Mouse (Mus musculus): ENCODE data around the gene Ankrd11. TPM values are rescaled to one million over a fixed set of nuclear protein-coding genes. Genes with fewer than 3 reads are reported as not detected.

Ankrd11 gene
- polyA plus RNA-seq, 1 experiment, result 32.5 TPM

DNA sequence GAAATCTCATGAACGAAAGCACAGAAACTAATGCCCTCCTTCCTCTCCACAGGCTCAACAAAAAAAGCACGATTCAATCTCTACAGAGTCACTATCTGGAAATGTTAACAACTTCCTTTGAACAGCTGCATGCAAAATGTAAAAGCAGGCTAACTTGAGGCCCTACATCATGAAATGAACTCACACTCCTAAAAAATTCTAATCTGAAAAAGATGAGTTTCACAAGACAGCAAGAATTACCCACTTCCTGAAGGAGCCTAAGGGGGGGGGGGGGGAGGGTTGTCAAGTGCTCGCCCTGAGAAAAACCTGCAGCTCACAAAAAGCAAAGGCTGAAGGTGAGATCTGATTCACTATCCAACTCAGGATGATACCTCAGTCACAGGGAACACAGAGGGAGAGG is 27.0 kb downstream of the Ankrd11 start:
- Histone ChIP-seq H3K79me2 (ENCODE audit: control insufficient read depth, insufficient read depth) (peaks cover 79% of the 10 kb centered on the region), H3K27me3 (ENCODE audit: control insufficient read depth, insufficient read depth, insufficient read length) (no peaks in the 10 kb centered on the region), H3ac (ENCODE audit: control insufficient read depth, insufficient read length, low read depth) (no peak overlapping the region), H3K4me3 (ENCODE audit: insufficient read depth, poor library complexity, severe bottlenecking) (no peak overlapping the region), H3K36me3 (ENCODE audit: control insufficient read depth, insufficient read depth) (peaks cover 7% of the 10 kb centered on the region), H3K79me3 (ENCODE audit: low read depth) (peaks cover 71% of the 10 kb centered on the region)
- TF ChIP-seq MAX (IDR thresholded peaks at IDR 0.05), result no peak
- no peak for TF ChIP-seq USF1 (IDR thresholded peaks at IDR 0.05; ENCODE audit: low read depth)
- no peak for TF ChIP-seq MYOD1 (IDR thresholded peaks at IDR 0.05; ENCODE audit: control insufficient read depth, insufficient read length, low read depth)
- no peak for TF ChIP-seq CTCF (IDR thresholded peaks at IDR 0.05; ENCODE audit: control insufficient read depth, insufficient read depth, insufficient read length)
- TF ChIP-seq MYOG (IDR thresholded peaks at IDR 0.05; ENCODE audit: control insufficient read depth, extremely low read depth, insufficient read length), result no peak
- no peak for TF ChIP-seq CEBPB (IDR thresholded peaks at IDR 0.05; ENCODE audit: low read depth)
- no peak for TF ChIP-seq FOSL1 (IDR thresholded peaks at IDR 0.05; ENCODE audit: insufficient read depth, low read length, poor library complexity, severe bottlenecking)

DNA sequence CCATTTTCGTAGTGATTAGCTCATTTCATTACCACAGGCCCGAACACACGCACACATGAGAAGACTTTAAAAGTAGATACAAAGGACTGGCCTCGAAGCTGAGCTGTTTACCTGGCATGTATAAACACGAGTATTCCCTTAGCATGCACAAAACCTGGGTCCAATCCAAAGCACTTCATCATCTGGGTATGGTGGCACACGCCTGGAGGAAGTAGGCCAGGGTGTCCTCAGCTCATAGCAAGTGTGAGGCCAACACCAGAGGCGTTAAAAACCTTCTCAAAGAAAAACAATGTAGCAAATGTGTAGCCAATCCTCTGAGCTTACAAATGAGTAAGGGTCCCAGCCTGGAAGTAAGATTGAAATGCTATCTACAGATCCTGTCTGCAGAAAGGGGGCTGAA is 27.6 kb downstream of the Ankrd11 start:
- Histone ChIP-seq H3ac (ENCODE audit: control insufficient read depth, insufficient read length, low read depth) (no peak overlapping the region), H3K27me3 (ENCODE audit: control insufficient read depth, insufficient read depth, insufficient read length) (no peaks in the 10 kb centered on the region), H3K4me3 (ENCODE audit: insufficient read depth, poor library complexity, severe bottlenecking) (no peak overlapping the region), H3K79me3 (ENCODE audit: low read depth) (peaks cover 71% of the 10 kb centered on the region), H3K79me2 (ENCODE audit: control insufficient read depth, insufficient read depth) (peaks cover 79% of the 10 kb centered on the region), H3K36me3 (ENCODE audit: control insufficient read depth, insufficient read depth) (peaks cover 7% of the 10 kb centered on the region)
- TF ChIP-seq CEBPB (IDR thresholded peaks at IDR 0.05; ENCODE audit: low read depth) (no peak), MYOG (IDR thresholded peaks at IDR 0.05; ENCODE audit: control insufficient read depth, extremely low read depth, insufficient read length) (no peak), CTCF (IDR thresholded peaks at IDR 0.05; ENCODE audit: control insufficient read depth, insufficient read depth, insufficient read length) (no peak), USF1 (IDR thresholded peaks at IDR 0.05; ENCODE audit: low read depth) (no peak), MYOD1 (IDR thresholded peaks at IDR 0.05; ENCODE audit: control insufficient read depth, insufficient read length, low read depth) (no peak), FOSL1 (IDR thresholded peaks at IDR 0.05; ENCODE audit: insufficient read depth, low read length, poor library complexity, severe bottlenecking) (no peak), MAX (IDR thresholded peaks at IDR 0.05) (no peak)

DNA sequence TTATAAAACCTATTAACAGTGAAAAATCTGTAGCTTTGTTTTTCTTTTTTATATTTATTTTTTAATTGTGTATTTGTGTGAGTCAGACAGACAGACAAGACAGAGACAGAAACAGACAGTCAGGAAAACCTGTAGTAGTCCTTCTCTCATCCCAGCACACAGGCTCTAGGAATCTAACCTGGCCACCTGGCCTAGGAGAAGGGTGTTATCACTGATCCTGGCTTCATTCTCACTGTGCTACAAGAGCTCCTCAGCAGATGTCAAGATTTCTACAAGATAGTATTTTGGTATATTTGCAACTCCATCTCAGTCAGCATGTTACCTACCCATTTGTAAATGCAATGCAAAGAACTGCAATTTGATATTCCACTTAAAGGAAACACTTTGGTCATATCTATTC is 30.8 kb downstream of the Ankrd11 start:
- H3K36me3 ChIP-seq (ENCODE audit: control insufficient read depth, insufficient read depth), result peaks cover 7% of the 10 kb centered on the region
- TF ChIP-seq CTCF (IDR thresholded peaks at IDR 0.05; ENCODE audit: control insufficient read depth, insufficient read depth, insufficient read length) (no peak), FOSL1 (IDR thresholded peaks at IDR 0.05; ENCODE audit: insufficient read depth, low read length, poor library complexity, severe bottlenecking) (no peak), MYOG (IDR thresholded peaks at IDR 0.05; ENCODE audit: control insufficient read depth, extremely low read depth, insufficient read length) (no peak), MAX (IDR thresholded peaks at IDR 0.05) (no peak), USF1 (IDR thresholded peaks at IDR 0.05; ENCODE audit: low read depth) (no peak), CEBPB (IDR thresholded peaks at IDR 0.05; ENCODE audit: low read depth) (no peak), MYOD1 (IDR thresholded peaks at IDR 0.05; ENCODE audit: control insufficient read depth, insufficient read length, low read depth) (no peak)
- H3ac ChIP-seq (ENCODE audit: control insufficient read depth, insufficient read length, low read depth), result no peak overlapping the region

DNA sequence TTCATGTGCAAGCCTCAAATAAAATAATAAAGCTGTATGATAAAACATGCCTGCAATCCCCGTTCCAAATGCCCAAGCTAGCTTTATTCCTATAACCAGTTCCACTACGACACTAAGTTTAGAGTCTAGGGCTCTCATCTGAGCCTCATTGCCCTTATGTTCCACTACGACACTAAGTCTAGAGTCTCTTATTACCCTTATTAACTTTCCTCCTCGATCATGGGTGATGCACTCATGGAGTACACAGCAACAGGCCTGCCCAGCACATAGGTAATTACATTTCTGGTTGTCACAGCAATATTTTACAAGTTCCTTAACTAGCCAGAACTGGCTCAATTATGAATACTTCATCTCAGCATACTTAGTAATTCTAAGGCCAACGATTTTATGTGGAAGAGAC is 36.3 kb downstream of the Ankrd11 start:
- H3K79me2 ChIP-seq (ENCODE audit: control insufficient read depth, insufficient read depth), result peaks cover 100% of the 10 kb centered on the region
- no peak overlapping the region for H3ac ChIP-seq (ENCODE audit: control insufficient read depth, insufficient read length, low read depth)
- H3K27me3 ChIP-seq (ENCODE audit: control insufficient read depth, insufficient read depth, insufficient read length), result no peaks in the 10 kb centered on the region
- H3K36me3 ChIP-seq (ENCODE audit: control insufficient read depth, insufficient read depth), result no peaks in the 10 kb centered on the region
- peaks cover 99% of the 10 kb centered on the region for H3K79me3 ChIP-seq (ENCODE audit: low read depth)
- no peak overlapping the region for H3K4me3 ChIP-seq (ENCODE audit: insufficient read depth, poor library complexity, severe bottlenecking)
- TF ChIP-seq MYOD1 (IDR thresholded peaks at IDR 0.05; ENCODE audit: control insufficient read depth, insufficient read length, low read depth), result no peak
- no peak for TF ChIP-seq CTCF (IDR thresholded peaks at IDR 0.05; ENCODE audit: control insufficient read depth, insufficient read depth, insufficient read length)
- no peak for TF ChIP-seq FOSL1 (IDR thresholded peaks at IDR 0.05; ENCODE audit: insufficient read depth, low read length, poor library complexity, severe bottlenecking)
- no peak for TF ChIP-seq MYOG (IDR thresholded peaks at IDR 0.05; ENCODE audit: control insufficient read depth, extremely low read depth, insufficient read length)
- no peak for TF ChIP-seq CEBPB (IDR thresholded peaks at IDR 0.05; ENCODE audit: low read depth)
- no peak for TF ChIP-seq MAX (IDR thresholded peaks at IDR 0.05)
- no peak for TF ChIP-seq USF1 (IDR thresholded peaks at IDR 0.05; ENCODE audit: low read depth)

More for the DNA sequence above, 30.8 kb downstream of the Ankrd11 start:
- H3K79me2 ChIP-seq (ENCODE audit: control insufficient read depth, insufficient read depth), result peaks cover 96% of the 10 kb centered on the region
- H3K4me3 ChIP-seq (ENCODE audit: insufficient read depth, poor library complexity, severe bottlenecking), result no peak overlapping the region
- peaks cover 89% of the 10 kb centered on the region for H3K79me3 ChIP-seq (ENCODE audit: low read depth)
- no peaks in the 10 kb centered on the region for H3K27me3 ChIP-seq (ENCODE audit: control insufficient read depth, insufficient read depth, insufficient read length)

DNA sequence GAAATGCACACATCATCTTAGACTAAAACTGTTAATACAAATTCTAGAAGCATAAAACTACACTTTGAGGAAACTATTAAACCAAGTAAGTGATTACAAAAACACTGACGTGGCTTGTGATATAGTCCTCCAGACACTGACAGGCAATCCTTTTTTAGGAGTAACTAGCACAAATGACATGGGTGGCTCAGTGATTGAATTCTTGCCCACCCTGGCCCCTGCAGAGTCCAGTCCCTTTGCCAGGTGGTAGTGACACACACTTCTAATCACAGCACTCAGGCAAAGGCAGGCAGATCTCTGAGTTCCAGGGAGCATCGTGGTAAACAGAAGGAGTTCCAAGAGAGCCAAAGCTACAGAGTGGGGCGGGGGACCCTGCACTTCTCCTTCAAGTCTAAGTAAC is 36.7 kb downstream of the Ankrd11 start:
- H3K79me3 ChIP-seq (ENCODE audit: low read depth), result peaks cover 98% of the 10 kb centered on the region
- TF ChIP-seq MYOD1 (IDR thresholded peaks at IDR 0.05; ENCODE audit: control insufficient read depth, insufficient read length, low read depth) (no peak), USF1 (IDR thresholded peaks at IDR 0.05; ENCODE audit: low read depth) (no peak), CEBPB (IDR thresholded peaks at IDR 0.05; ENCODE audit: low read depth) (no peak), MYOG (IDR thresholded peaks at IDR 0.05; ENCODE audit: control insufficient read depth, extremely low read depth, insufficient read length) (no peak), CTCF (IDR thresholded peaks at IDR 0.05; ENCODE audit: control insufficient read depth, insufficient read depth, insufficient read length) (no peak), FOSL1 (IDR thresholded peaks at IDR 0.05; ENCODE audit: insufficient read depth, low read length, poor library complexity, severe bottlenecking) (no peak), MAX (IDR thresholded peaks at IDR 0.05) (no peak)
- H3K4me3 ChIP-seq (ENCODE audit: insufficient read depth, poor library complexity, severe bottlenecking), result no peak overlapping the region
- peaks cover 100% of the 10 kb centered on the region for H3K79me2 ChIP-seq (ENCODE audit: control insufficient read depth, insufficient read depth)
- no peaks in the 10 kb centered on the region for H3K36me3 ChIP-seq (ENCODE audit: control insufficient read depth, insufficient read depth)
- H3K27me3 ChIP-seq (ENCODE audit: control insufficient read depth, insufficient read depth, insufficient read length), result no peaks in the 10 kb centered on the region
- no peak overlapping the region for H3ac ChIP-seq (ENCODE audit: control insufficient read depth, insufficient read length, low read depth)

Data from C2C12 (cell line).